ENCODE assay signal across 7 mouse cellular contexts in genomic region chr5:30868981-30869380, GRCm38 (mm10). TPM values are rescaled to one million over a fixed set of nuclear protein-coding genes. Genes with fewer than 3 reads are reported as not detected.
DNase-seq lines count a peak whose midpoint lies in the region; ATAC-seq and TF ChIP-seq lines count a peak whose summit lies in the region.

No protein-coding gene starts in this region.

- 23% methylated on average over 9 of the region's 9 CpGs for WGBS in heart, embryonic 10.5 days
- WGBS in limb, embryonic 11.5 days = 9% methylated on average over 9 of the region's 9 CpGs
- WGBS in neural tube, embryonic 13.5 days = 19% methylated on average over 9 of the region's 9 CpGs

- in situ Hi-C loops in CH12.LX (cut with MboI; ENCODE audit: low pct_ligation_motif_present, low pct_unique_long_range_greater_than_20kb, low sequenced_read_pairs) = no loop called here

- peak overlapping the region in 2 of 3 experiments; percentile 8 to 90 for H3K4me3 ChIP-seq in CH12.LX (replicated peaks in 1 of 3; ENCODE audit: low read depth in 2 of 3, low read length in 2 of 3, poor library complexity in 1 of 3)
- H3K4me3 ChIP-seq in G1E (ENCODE audit: low read depth, low read length) = peak overlapping the region; percentile 88
- H3K4me3 ChIP-seq in heart, embryonic 10.5 days = peak overlapping the region; percentile 92
- H3K4me3 ChIP-seq in limb, embryonic 11.5 days (ENCODE audit: low read depth, low read length) = peak overlapping the region; percentile 84
- peak overlapping the region; percentile 84 for H3K4me3 ChIP-seq in neural tube, embryonic 13.5 days

- H3K79me2 ChIP-seq in CH12.LX (replicated peaks; ENCODE audit: control insufficient read depth, extremely low read depth, insufficient read depth, poor library complexity, severe bottlenecking) = peaks cover 9% of the 10 kb centered on the region

- H3K9me3 ChIP-seq in CH12.LX (replicated peaks; ENCODE audit: low read length) (no peaks in the 10 kb centered on the region), G1E (replicated peaks) (no peaks in the 10 kb centered on the region)
- no peaks in the 10 kb centered on the region for H3K9me3 ChIP-seq in heart, embryonic 10.5 days
- no peaks in the 10 kb centered on the region for H3K9me3 ChIP-seq in limb, embryonic 11.5 days (ENCODE audit: control insufficient read depth, low read length)
- no peaks in the 10 kb centered on the region for H3K9me3 ChIP-seq in neural tube, embryonic 13.5 days

- peaks cover 13 to 44% of the 10 kb centered on the region in 2 experiments for H3K4me1 ChIP-seq in CH12.LX (ENCODE audit: control insufficient read depth in 1 of 2, insufficient read depth in 2 of 2)
- peaks cover 38% of the 10 kb centered on the region for H3K4me1 ChIP-seq in G1E (ENCODE audit: insufficient read depth, low read depth, low read length)
- peaks cover 17% of the 10 kb centered on the region for H3K4me1 ChIP-seq in heart, embryonic 10.5 days
- peaks cover 5% of the 10 kb centered on the region; the same call in 1 of the 2 replicates for H3K4me1 ChIP-seq in limb, embryonic 11.5 days (ENCODE audit: control insufficient read depth, insufficient read depth, low read length)
- peaks cover 23% of the 10 kb centered on the region for H3K4me1 ChIP-seq in neural tube, embryonic 13.5 days (replicated peaks)

- no peak for ATAC-seq in G1E (ENCODE audit: extremely low read depth, insufficient number of reproducible peaks, low FRiP score, poor library complexity, severe bottlenecking)
- no peak for ATAC-seq in limb, embryonic 11.5 days (ENCODE audit: insufficient number of reproducible peaks, low FRiP score, low TSS enrichment, low read depth)
- peak; percentile 36; the same call in 1 of the 2 replicates for ATAC-seq in neural tube, embryonic 13.5 days (ENCODE audit: low read depth)

- dilution Hi-C loops in CH12.LX (cut with MboI; ENCODE audit: extremely low pct_ligation_motif_present, extremely low pct_unique_long_range_greater_than_20kb, low sequenced_read_pairs) = no loop called here

- TF ChIP-seq CTCF in CH12.LX (conservative IDR thresholded peaks at IDR 0.05 in 1 of 2, IDR thresholded peaks at IDR 0.05 in 1 of 2; ENCODE audit: low read depth in 2 of 2, low read length in 2 of 2) (no peak), G1E (IDR thresholded peaks at IDR 0.05; ENCODE audit: low read depth, low read length) (no peak)

- TF ChIP-seq RAD21 in CH12.LX (IDR thresholded peaks at IDR 0.05; ENCODE audit: low read depth, low read length) = no peak

- TF ChIP-seq POLR2A in CH12.LX (IDR thresholded peaks at IDR 0.05; ENCODE audit: low read depth, low read length) = no peak

- H3K36me3 ChIP-seq in CH12.LX (replicated peaks in 1 of 2; ENCODE audit: control insufficient read depth in 1 of 2, insufficient read depth in 1 of 2, low read length in 1 of 2) = peaks cover 29 to 36% of the 10 kb centered on the region in 2 experiments
- H3K36me3 ChIP-seq in G1E (replicated peaks) = peaks cover 34% of the 10 kb centered on the region
- peaks cover 34% of the 10 kb centered on the region for H3K36me3 ChIP-seq in heart, embryonic 10.5 days
- peaks cover 23% of the 10 kb centered on the region; the same call in 1 of the 2 replicates for H3K36me3 ChIP-seq in limb, embryonic 11.5 days (ENCODE audit: control insufficient read depth, insufficient read depth, low read length)
- peaks cover 67% of the 10 kb centered on the region for H3K36me3 ChIP-seq in neural tube, embryonic 13.5 days

- peak overlapping the region; percentile 44 for H3K9ac ChIP-seq in CH12.LX (ENCODE audit: insufficient read depth, low read depth)
- peak overlapping the region; percentile 90 for H3K9ac ChIP-seq in limb, embryonic 11.5 days (ENCODE audit: low read length)
- peak overlapping the region; percentile 91 for H3K9ac ChIP-seq in neural tube, embryonic 13.5 days

- peak overlapping the region; percentile 59 for H3K4me2 ChIP-seq in CH12.LX (ENCODE audit: insufficient read depth, low read depth, poor library complexity, severe bottlenecking)
- H3K4me2 ChIP-seq in limb, embryonic 11.5 days (ENCODE audit: low read depth, severe bottlenecking) = peak overlapping the region; percentile 72
- peak overlapping the region; percentile 69 for H3K4me2 ChIP-seq in neural tube, embryonic 13.5 days

- DNase-seq in CH12.LX (ENCODE audit: extremely low read depth) (no peak), G1E (ENCODE audit: low spot score) (no peak)
- DNase-seq in heart, embryonic 10.5 days (ENCODE audit: low spot score) = no peak
- DNase-seq in limb, embryonic 11.5 days (ENCODE audit: low spot score) = peak; percentile 69
- DNase-seq in right cerebral cortex, adult 18-20 months = no peak
- no peak for DNase-seq in cerebellum, adult 9-10 months

- TF ChIP-seq EP300 in CH12.LX (IDR thresholded peaks at IDR 0.05; ENCODE audit: low read length) = no peak

- H3K27me3 ChIP-seq in CH12.LX (replicated peaks) = no peaks in the 10 kb centered on the region
- H3K27me3 ChIP-seq in G1E (ENCODE audit: insufficient read depth, low read length) = peaks cover 16% of the 10 kb centered on the region
- peaks cover 5% of the 10 kb centered on the region; the same call in 1 of the 2 replicates for H3K27me3 ChIP-seq in heart, embryonic 10.5 days (ENCODE audit: insufficient read depth, poor library complexity, severe bottlenecking)
- H3K27me3 ChIP-seq in limb, embryonic 11.5 days (ENCODE audit: control insufficient read depth, insufficient read depth, low read length) = no peaks in the 10 kb centered on the region
- H3K27me3 ChIP-seq in neural tube, embryonic 13.5 days = no peaks in the 10 kb centered on the region

- no peak overlapping the region for H3K27ac ChIP-seq in CH12.LX (ENCODE audit: insufficient read depth, low read depth)
- H3K27ac ChIP-seq in heart, embryonic 10.5 days = peak overlapping the region; percentile 95
- H3K27ac ChIP-seq in limb, embryonic 11.5 days (replicated peaks; ENCODE audit: low read depth, low read length) = 0 out of 2 replicates have a peak overlapping the region, but pooled peaks have one; percentile 36
- peak overlapping the region; percentile 75; the same call in 1 of the 2 replicates for H3K27ac ChIP-seq in neural tube, embryonic 13.5 days (replicated peaks)

TF ChIP-seq in CH12.LX, 34 proteins besides CTCF, POLR2A, EP300 and RAD21 (continues in another document):
- TF ChIP-seq MYC (IDR thresholded peaks at IDR 0.05; ENCODE audit: low read depth, low read length) = no peak
- no peak for TF ChIP-seq IRF4 (IDR thresholded peaks at IDR 0.05; ENCODE audit: low read depth, low read length)
- TF ChIP-seq SIN3A (IDR thresholded peaks at IDR 0.05; ENCODE audit: low read length) = no peak
- TF ChIP-seq UBTF (IDR thresholded peaks at IDR 0.05; ENCODE audit: low read depth, low read length) = no peak

RNA-seq across cellular contexts. Expression of gene Tmem214, which starts 1.2 kb away (rescaled TPM):
- 31.9 and 36.7 TPM in 2 replicates for total RNA-seq in CH12.LX (2012; rRNA removed)
- 25.2 and 28.3 TPM in 2 replicates for total RNA-seq in CH12.LX (2014; rRNA removed)
- polyA plus RNA-seq in CH12.LX (2012; ENCODE audit: insufficient read length, low read depth) = 28.0 and 35.3 TPM in 2 replicates
- 17.9 and 36.0 TPM in 2 replicates for total RNA-seq in G1E (2014; fragmentation: Nextera tagmentation)
- total RNA-seq in G1E (2017) = 19.2 and 19.6 TPM in 2 replicates
- 21.5 and 26.7 TPM in 2 replicates for polyA plus RNA-seq in G1E (2012)
- 86.3 and 87.4 TPM in 2 replicates for polyA plus RNA-seq in heart, embryonic 10.5 days (2016; fragmentation: Nextera tagmentation; extraction: Ambion mirVana)
- 49.3 and 50.9 TPM in 2 replicates for polyA plus RNA-seq in limb, embryonic 11.5 days (2014; fragmentation: Nextera tagmentation; extraction: Ambion mirVana)
- 52.5 and 57.4 TPM in 2 replicates for polyA plus RNA-seq in neural tube, embryonic 13.5 days (2015; fragmentation: Nextera tagmentation; extraction: Ambion mirVana)

RNA-seq across cellular contexts. Expression of gene Agbl5, which starts 19.5 kb away (rescaled TPM):
- total RNA-seq in CH12.LX (2012; rRNA removed) (8.0 and 9.3 TPM in 2 replicates), CH12.LX (2014; rRNA removed) (3.5 and 4.1 TPM in 2 replicates), G1E (2014; fragmentation: Nextera tagmentation) (31.2 and 48.5 TPM in 2 replicates), G1E (2017) (9.9 and 13.0 TPM in 2 replicates)
- polyA plus RNA-seq in CH12.LX (2012; ENCODE audit: insufficient read length, low read depth) (8.4 and 11.6 TPM in 2 replicates), G1E (2012) (65.8 and 85.9 TPM in 2 replicates)
- polyA plus RNA-seq in heart, embryonic 10.5 days (2016; fragmentation: Nextera tagmentation; extraction: Ambion mirVana) = 12.3 and 17.4 TPM in 2 replicates
- polyA plus RNA-seq in limb, embryonic 11.5 days (2014; fragmentation: Nextera tagmentation; extraction: Ambion mirVana) = 33.0 and 35.7 TPM in 2 replicates
- 25.8 and 29.3 TPM in 2 replicates for polyA plus RNA-seq in neural tube, embryonic 13.5 days (2015; fragmentation: Nextera tagmentation; extraction: Ambion mirVana)

RNA-seq across cellular contexts. Expression of gene Ost4, which starts 38.6 kb away (rescaled TPM):
- 181 and 244 TPM in 2 replicates for total RNA-seq in CH12.LX (2012; rRNA removed)
- 221 and 263 TPM in 2 replicates for total RNA-seq in CH12.LX (2014; rRNA removed)
- polyA plus RNA-seq in CH12.LX (2012; ENCODE audit: insufficient read length, low read depth) = 312 and 330 TPM in 2 replicates
- total RNA-seq in G1E (2014; fragmentation: Nextera tagmentation) = 309 and 472 TPM in 2 replicates
- 346 and 348 TPM in 2 replicates for total RNA-seq in G1E (2017)
- 70.6 and 80.1 TPM in 2 replicates for polyA plus RNA-seq in G1E (2012)
- polyA plus RNA-seq in heart, embryonic 10.5 days (2016; fragmentation: Nextera tagmentation; extraction: Ambion mirVana) = 432 and 455 TPM in 2 replicates
- 384 and 395 TPM in 2 replicates for polyA plus RNA-seq in limb, embryonic 11.5 days (2014; fragmentation: Nextera tagmentation; extraction: Ambion mirVana)
- polyA plus RNA-seq in neural tube, embryonic 13.5 days (2015; fragmentation: Nextera tagmentation; extraction: Ambion mirVana) = 258 and 278 TPM in 2 replicates

RNA-seq across cellular contexts. Expression of gene Emilin1, which starts 44.2 kb away (rescaled TPM):
- total RNA-seq in CH12.LX (2012; rRNA removed) (0.34 TPM in 2 replicates), CH12.LX (2014; rRNA removed) (0.05 and 0.11 TPM in 2 replicates), G1E (2014; fragmentation: Nextera tagmentation) (0.38 TPM in 1 of 2 replicates, not detected in the other), G1E (2017) (1.0 and 2.6 TPM in 2 replicates)
- polyA plus RNA-seq in CH12.LX (2012; ENCODE audit: insufficient read length, low read depth) (0.33 and 0.63 TPM in 2 replicates), G1E (2012) (1.2 and 1.3 TPM in 2 replicates)
- polyA plus RNA-seq in heart, embryonic 10.5 days (2016; fragmentation: Nextera tagmentation; extraction: Ambion mirVana) = 166 and 172 TPM in 2 replicates
- polyA plus RNA-seq in limb, embryonic 11.5 days (2014; fragmentation: Nextera tagmentation; extraction: Ambion mirVana) = 117 and 122 TPM in 2 replicates
- 30.7 and 43.9 TPM in 2 replicates for polyA plus RNA-seq in neural tube, embryonic 13.5 days (2015; fragmentation: Nextera tagmentation; extraction: Ambion mirVana)

RNA-seq across cellular contexts. Expression of gene Khk, which starts 52.2 kb away (rescaled TPM):
- 3.7 and 5.7 TPM in 2 replicates for total RNA-seq in CH12.LX (2012; rRNA removed)
- 1.9 and 2.5 TPM in 2 replicates for total RNA-seq in CH12.LX (2014; rRNA removed)
- polyA plus RNA-seq in CH12.LX (2012; ENCODE audit: insufficient read length, low read depth) = 2.9 and 3.7 TPM in 2 replicates
- 22.7 and 29.8 TPM in 2 replicates for total RNA-seq in G1E (2014; fragmentation: Nextera tagmentation)
- total RNA-seq in G1E (2017) = 43.4 TPM in 2 replicates
- polyA plus RNA-seq in G1E (2012) = 17.3 and 20.2 TPM in 2 replicates
- 10.5 and 14.5 TPM in 2 replicates for polyA plus RNA-seq in heart, embryonic 10.5 days (2016; fragmentation: Nextera tagmentation; extraction: Ambion mirVana)
- 5.4 and 7.9 TPM in 2 replicates for polyA plus RNA-seq in limb, embryonic 11.5 days (2014; fragmentation: Nextera tagmentation; extraction: Ambion mirVana)
- polyA plus RNA-seq in neural tube, embryonic 13.5 days (2015; fragmentation: Nextera tagmentation; extraction: Ambion mirVana) = 11.4 and 11.9 TPM in 2 replicates
